Mouse (Mus musculus): ENCODE results near the gene Zfp950. TPM values are rescaled to one million over a fixed set of nuclear protein-coding genes. Genes with fewer than 3 reads are reported as not detected.
"Not testable (repeated sequence)": the region's sequence is repeated elsewhere in the genome, so short reads cannot be mapped to it uniquely, and the experiment has no call there.

Gene Zfp950
- polyA plus RNA-seq (2016; fragmentation: Nextera tagmentation; extraction: Ambion mirVana), result 29.7 and 31.0 TPM in 2 replicates

- H3K9ac ChIP-seq, result peak within 1 kb of the TSS; percentile 92
- H3K4me2 ChIP-seq, result peak within 1 kb of the TSS; percentile 78
- H3K9me3 ChIP-seq (replicated peaks), result no peaks in the 10 kb centered on the region
- no peaks in the 10 kb centered on the region for H3K27me3 ChIP-seq (replicated peaks)
- 1% methylated on average over 18 of the region's 18 CpGs for WGBS
- ATAC-seq (ENCODE audit: insufficient number of reproducible peaks, low FRiP score), result peak; percentile 98
- peak within 1 kb of the TSS; percentile 95 for H3K4me3 ChIP-seq
- H3K27ac ChIP-seq (ENCODE audit: poor library complexity, severe bottlenecking), result peak within 1 kb of the TSS; percentile 62; the same call in 1 of the 2 replicates
- peaks cover 6% of the 10 kb centered on the region; the same call in 1 of the 2 replicates for H3K36me3 ChIP-seq
- H3K4me1 ChIP-seq (replicated peaks), result peaks cover 6% of the 10 kb centered on the region
Observed at GRCm38 (mm10) chr19:61140342-61141206, at the start of gene Zfp950. TSS of gene Zfp950 (minus strand) at chr19:61140840.

DNA sequence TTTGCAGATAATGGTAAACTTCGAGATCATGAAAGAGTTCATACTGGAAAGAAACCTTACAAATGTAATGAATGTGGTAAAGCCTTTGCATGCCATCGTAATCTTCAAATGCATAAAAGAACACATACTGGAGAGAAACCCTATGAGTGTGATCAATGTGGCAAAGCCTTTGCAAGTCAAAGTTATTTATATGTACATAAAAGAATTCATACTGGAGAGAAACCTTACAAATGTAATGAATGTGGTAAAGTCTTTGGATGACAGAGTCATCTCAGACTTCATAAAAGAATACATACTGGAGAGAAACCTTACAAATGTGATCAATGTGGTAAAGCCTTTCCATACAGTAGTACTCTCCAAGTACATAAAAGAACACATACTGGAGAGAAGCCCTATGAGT lies 43.0 kb upstream of the Zfp950 start, which contains the start of gene Gm6020:
Gene Gm6020, plus strand, starts transcription at position 301 of the 400 bp plus-strand sequence.
- not testable (repeated sequence) for H3K9ac ChIP-seq; H3K4me2 ChIP-seq; H3K27ac ChIP-seq (ENCODE audit: poor library complexity, severe bottlenecking); ATAC-seq (ENCODE audit: insufficient number of reproducible peaks, low FRiP score); H3K36me3 ChIP-seq; H3K4me3 ChIP-seq; H3K4me1 ChIP-seq (replicated peaks); H3K27me3 ChIP-seq (replicated peaks)
- 73% methylated on average over 2 of the region's 2 CpGs for WGBS
- H3K9me3 ChIP-seq (replicated peaks), result peaks cover 10% of the 10 kb centered on the region; the same call in 1 of the 2 replicates

DNA sequence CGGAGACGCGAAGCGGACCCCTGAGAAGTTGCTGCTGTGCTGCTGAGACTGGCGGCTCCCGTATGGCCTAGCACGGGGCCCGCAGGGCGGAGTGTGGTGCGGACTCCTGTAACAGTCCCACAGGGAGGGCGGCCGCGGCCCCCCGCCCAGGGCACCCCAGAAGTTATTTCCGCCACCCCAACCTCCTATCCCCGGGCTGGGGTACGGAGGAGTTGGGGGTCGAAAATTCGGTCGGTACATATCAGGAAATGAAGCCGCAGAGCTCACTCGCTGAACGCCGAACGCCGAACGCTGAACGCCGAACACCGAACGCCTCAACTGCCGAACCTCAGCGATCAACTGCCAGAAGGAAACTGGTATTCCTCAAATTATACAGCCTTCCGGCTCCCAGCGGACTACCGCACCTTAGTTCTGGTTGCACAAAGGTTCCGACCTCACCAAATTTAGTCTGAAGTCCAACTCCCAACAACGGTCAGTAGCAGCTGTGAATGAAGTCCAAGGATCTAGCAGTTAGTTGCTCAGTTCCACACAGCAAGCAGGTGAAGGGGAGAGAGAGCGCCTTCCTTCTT lies 35.2 kb upstream of the Zfp950 start, which contains the start of gene Gm7102:
Gene Gm7102, minus strand, starts transcription at position 554 of the 569 bp plus-strand sequence.
- WGBS, result 20% methylated on average over 39 of the region's 39 CpGs
- no peaks in the 10 kb centered on the region for H3K36me3 ChIP-seq
- no peak within 1 kb of the TSS for H3K27ac ChIP-seq (ENCODE audit: poor library complexity, severe bottlenecking)
- peaks cover 3% of the 10 kb centered on the region; the same call in 1 of the 2 replicates for H3K27me3 ChIP-seq (replicated peaks)
- peak within 1 kb of the TSS; percentile 68 for H3K9ac ChIP-seq
- peak within 1 kb of the TSS; percentile 58 for H3K4me3 ChIP-seq
- peak within 1 kb of the TSS; percentile 87 for H3K4me2 ChIP-seq
- 0 out of 2 replicates have a peak, but pooled peaks have one; percentile 4 for ATAC-seq (ENCODE audit: insufficient number of reproducible peaks, low FRiP score)
- 0 out of 2 replicates have a peak, but pooled peaks cover 6% of the 10 kb centered on the region for H3K9me3 ChIP-seq (replicated peaks)
- H3K4me1 ChIP-seq (replicated peaks), result no peaks in the 10 kb centered on the region

DNA sequence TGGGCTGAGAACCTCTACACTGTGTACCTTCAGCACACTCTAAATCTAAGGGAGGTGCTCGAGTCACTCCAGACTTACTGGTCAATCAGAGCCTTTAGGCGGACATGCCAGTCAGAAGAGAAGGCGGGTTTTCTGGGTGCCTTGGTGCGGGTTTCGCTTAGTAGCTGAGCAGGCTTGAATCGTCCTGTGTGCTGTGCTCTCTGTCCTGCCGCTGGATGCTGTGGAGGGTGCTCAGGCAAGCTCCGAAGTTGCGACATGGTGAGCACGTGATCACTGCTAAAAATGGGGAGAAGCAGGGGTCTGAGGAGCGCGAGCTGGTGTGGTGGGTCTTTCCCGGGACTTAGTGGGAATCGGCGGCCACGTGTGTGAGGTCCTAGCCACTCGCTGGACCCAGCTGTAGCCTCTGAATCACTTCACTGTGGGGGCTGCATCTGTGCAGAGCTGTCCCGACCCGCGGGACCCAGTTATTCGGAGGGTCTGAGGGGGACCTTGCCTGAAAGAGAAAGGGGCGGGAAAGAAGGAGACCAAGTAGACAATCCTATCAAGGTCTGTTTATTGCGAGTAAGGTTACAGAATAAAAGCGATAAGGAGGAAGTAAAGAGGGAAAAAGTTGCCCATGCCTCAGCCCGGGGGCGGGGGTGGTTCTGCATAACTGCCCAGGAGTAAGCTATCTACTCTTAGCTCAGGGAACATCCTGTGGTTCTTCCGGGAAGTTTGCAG lies 11.2 kb upstream of the Zfp950 start:
- peak overlapping the region; percentile 68 for H3K9ac ChIP-seq
- H3K4me1 ChIP-seq (replicated peaks), result no peaks in the 10 kb centered on the region
- H3K27ac ChIP-seq (ENCODE audit: poor library complexity, severe bottlenecking), result no peak overlapping the region
- peak overlapping the region; percentile 53 for H3K4me3 ChIP-seq
- H3K27me3 ChIP-seq (replicated peaks), result no peaks in the 10 kb centered on the region; the same call in 1 of the 2 replicates
- peak; percentile 48; the same call in 1 of the 2 replicates for ATAC-seq (ENCODE audit: insufficient number of reproducible peaks, low FRiP score)
- H3K9me3 ChIP-seq (replicated peaks), result peaks cover 3% of the 10 kb centered on the region
- 4% methylated on average over 27 of the region's 27 CpGs for WGBS
- no peaks in the 10 kb centered on the region for H3K36me3 ChIP-seq
- H3K4me2 ChIP-seq, result peak overlapping the region; percentile 91

GRCm38 (mm10) chr19:61151372-61151700 lies 10.7 kb upstream of the Zfp950 start:
- peak overlapping the region; percentile 53 for H3K4me3 ChIP-seq
- no peaks in the 10 kb centered on the region for H3K4me1 ChIP-seq (replicated peaks)
- H3K27me3 ChIP-seq (replicated peaks), result no peaks in the 10 kb centered on the region; the same call in 1 of the 2 replicates
- WGBS, result 7% methylated on average over 8 of the region's 8 CpGs
- no peak overlapping the region for H3K27ac ChIP-seq (ENCODE audit: poor library complexity, severe bottlenecking)
- H3K9me3 ChIP-seq (replicated peaks), result peaks cover 3% of the 10 kb centered on the region
- peak overlapping the region; percentile 91 for H3K4me2 ChIP-seq
- H3K36me3 ChIP-seq, result no peaks in the 10 kb centered on the region
- ATAC-seq (ENCODE audit: insufficient number of reproducible peaks, low FRiP score), result peak; percentile 51; the same call in 1 of the 2 replicates
- peak overlapping the region; percentile 68 for H3K9ac ChIP-seq

GRCm38 (mm10) chr19:61141299-61141698 lies 659 bp upstream of the Zfp950 start:
- no peak for ATAC-seq (ENCODE audit: insufficient number of reproducible peaks, low FRiP score)
- 24% methylated on average over 4 of the region's 4 CpGs for WGBS
- H3K9ac ChIP-seq, result peak overlapping the region; percentile 92
- H3K27ac ChIP-seq (ENCODE audit: poor library complexity, severe bottlenecking), result no peak overlapping the region
- H3K4me3 ChIP-seq, result peak overlapping the region; percentile 95
- H3K4me2 ChIP-seq, result peak overlapping the region; percentile 78
- H3K36me3 ChIP-seq, result peaks cover 6% of the 10 kb centered on the region; the same call in 1 of the 2 replicates
- H3K9me3 ChIP-seq (replicated peaks), result no peaks in the 10 kb centered on the region
- peaks cover 6% of the 10 kb centered on the region for H3K4me1 ChIP-seq (replicated peaks)
- no peaks in the 10 kb centered on the region for H3K27me3 ChIP-seq (replicated peaks)

DNA sequence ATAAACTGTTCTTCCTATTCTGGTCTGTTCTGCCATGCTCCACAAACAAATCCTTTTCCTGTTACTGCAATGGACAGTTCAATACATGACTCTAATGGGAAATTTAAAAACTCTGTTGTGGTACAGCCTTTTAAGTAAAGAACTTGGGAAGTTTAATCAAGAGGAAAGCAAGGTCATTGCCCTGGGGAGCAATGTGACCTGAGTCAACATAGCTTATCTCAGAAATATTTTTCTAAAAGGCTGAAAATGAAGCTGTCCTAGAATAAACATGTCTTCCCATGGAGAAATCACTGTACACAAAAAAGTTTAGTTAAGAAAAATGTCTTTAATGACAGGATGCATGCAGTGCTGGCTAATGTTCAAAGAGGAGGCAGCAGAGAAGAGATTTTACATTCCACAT lies 2.0 kb downstream of the Zfp950 start:
- H3K9me3 ChIP-seq (replicated peaks), result no peaks in the 10 kb centered on the region
- H3K4me1 ChIP-seq (replicated peaks), result peaks cover 6% of the 10 kb centered on the region
- H3K27me3 ChIP-seq (replicated peaks), result no peaks in the 10 kb centered on the region
- H3K36me3 ChIP-seq, result peaks cover 9% of the 10 kb centered on the region; the same call in 1 of the 2 replicates
- ATAC-seq (ENCODE audit: insufficient number of reproducible peaks, low FRiP score), result no peak
- no peak overlapping the region for H3K27ac ChIP-seq (ENCODE audit: poor library complexity, severe bottlenecking)
- no peak overlapping the region for H3K4me2 ChIP-seq
- H3K4me3 ChIP-seq, result no peak overlapping the region
- no peak overlapping the region for H3K9ac ChIP-seq

GRCm38 (mm10) chr19:61131096-61131495 lies 9.5 kb downstream of the Zfp950 start:
- no peak for ATAC-seq (ENCODE audit: insufficient number of reproducible peaks, low FRiP score)
- Histone ChIP-seq H3K4me3 (no peak overlapping the region), H3K4me2 (no peak overlapping the region), H3K27me3 (replicated peaks) (no peaks in the 10 kb centered on the region), H3K27ac (ENCODE audit: poor library complexity, severe bottlenecking) (no peak overlapping the region), H3K36me3 (peaks cover 36% of the 10 kb centered on the region), H3K9ac (no peak overlapping the region), H3K4me1 (replicated peaks) (no peaks in the 10 kb centered on the region), H3K9me3 (replicated peaks) (no peaks in the 10 kb centered on the region)
- WGBS, result 87% methylated on average over 10 of the region's 10 CpGs

GRCm38 (mm10) chr19:61110184-61110583 lies 30.5 kb downstream of the Zfp950 start:
- ATAC-seq (ENCODE audit: insufficient number of reproducible peaks, low FRiP score), result no peak
- H3K27me3 ChIP-seq (replicated peaks), result no peaks in the 10 kb centered on the region
- no peak overlapping the region for H3K4me2 ChIP-seq
- no peak overlapping the region for H3K27ac ChIP-seq (ENCODE audit: poor library complexity, severe bottlenecking)
- H3K9me3 ChIP-seq (replicated peaks), result peaks cover 10% of the 10 kb centered on the region
- H3K9ac ChIP-seq, result no peak overlapping the region
- WGBS, result 47% methylated on average over 2 of the region's 2 CpGs
- H3K4me3 ChIP-seq, result no peak overlapping the region
- H3K36me3 ChIP-seq, result peaks cover 5% of the 10 kb centered on the region; the same call in 1 of the 2 replicates
- H3K4me1 ChIP-seq (replicated peaks), result no peaks in the 10 kb centered on the region

- no peak overlapping the region for H3K4me3 ChIP-seq
- H3K9me3 ChIP-seq (replicated peaks), result no peaks in the 10 kb centered on the region
- ATAC-seq (ENCODE audit: insufficient number of reproducible peaks, low FRiP score), result no peak
- peaks cover 23% of the 10 kb centered on the region for H3K36me3 ChIP-seq
- no peaks in the 10 kb centered on the region for H3K4me1 ChIP-seq (replicated peaks)
- 23% methylated on average over 4 of the region's 4 CpGs for WGBS
- no peak overlapping the region for H3K4me2 ChIP-seq
- no peak overlapping the region for H3K27ac ChIP-seq (ENCODE audit: poor library complexity, severe bottlenecking)
- H3K9ac ChIP-seq, result no peak overlapping the region
- no peaks in the 10 kb centered on the region for H3K27me3 ChIP-seq (replicated peaks)
Observed at GRCm38 (mm10) chr19:61097764-61098163, 42.9 kb downstream of the Zfp950 start.
